Mouse (Mus musculus) limb, embryonic 15.5 days (tissue): ENCODE data around the gene Cpsf7. TPM values are rescaled to one million over a fixed set of nuclear protein-coding genes. Genes with fewer than 3 reads are reported as not detected.

Source experiments
- ATAC-seq: fragments of 200-750 bp; cut with Nextera tagmentation; 2 replicates; pipeline ENCODE4 v1.8.0; 2017; ENCODE audit warnings: low read depth, moderate TSS enrichment; ENCODE audit not compliant: insufficient number of reproducible peaks, low FRiP score, low TSS enrichment
- H3K27ac ChIP-seq: fragments of 300-500 bp; sonication (generic); 2 replicates; pipeline ENCODE4 v1.5.1; 2015; ENCODE audit warnings: moderate library complexity, mild to moderate bottlenecking, inconsistent platforms
- H3K27me3 ChIP-seq: fragments of 300-500 bp; sonication (generic); 2 replicates; pipeline ENCODE4 v1.6.1; 2015; ENCODE audit warnings: inconsistent platforms
- H3K36me3 ChIP-seq: fragments of 300-500 bp; sonication (generic); 2 replicates; pipeline ENCODE4 v1.6.1; 2015; ENCODE audit warnings: inconsistent platforms
- H3K4me1 ChIP-seq: fragments of 300-500 bp; sonication (generic); 2 replicates; pipeline ENCODE4 v1.6.1; 2015; ENCODE audit warnings: inconsistent platforms
- H3K4me2 ChIP-seq: fragments of 300-500 bp; sonication (generic); 2 replicates; pipeline ENCODE4 v1.6.1; 2015; ENCODE audit warnings: mild to moderate bottlenecking, inconsistent platforms
- H3K4me3 ChIP-seq: fragments of 300-500 bp; sonication (generic); 2 replicates; pipeline ENCODE4 v1.5.1; 2015; ENCODE audit warnings: mild to moderate bottlenecking, inconsistent platforms
- H3K9ac ChIP-seq: fragments of 300-500 bp; sonication (generic); 2 replicates; pipeline ENCODE4 v1.6.1; 2015; ENCODE audit warnings: inconsistent platforms
- H3K9me3 ChIP-seq: fragments of 300-500 bp; sonication (generic); 2 replicates; pipeline ENCODE4 v1.6.1; 2016; ENCODE audit warnings: inconsistent platforms
- whole genome bisulfite sequencing: fragments of 180-500 bp; shearing (Covaris S2); methylation state at CpG from one replicate; pipeline ENCODE4 v1.1.7; 2015; 5-methylcytosine and 5-hydroxymethylcytosine counted together
- polyA plus RNA-seq: library from polyadenylated mRNA; unstranded; fragments of >200 nt; fragmentation: Nextera tagmentation; extraction: Ambion mirVana; gene quantifications from 2 replicates; pipeline ENCODE4 v1.2.1, GENCODE M21; 2015

Gene Cpsf7
- 38.2 and 39.2 TPM in 2 replicates for polyA plus RNA-seq

GRCm38 (mm10) chr19:10525106-10525901, at the start of gene Cpsf7:
Cpsf7 (plus strand) TSS chr19:10525266.
- Histone ChIP-seq H3K36me3 (peaks cover 4% of the 10 kb centered on the region), H3K9me3 (no peaks in the 10 kb centered on the region), H3K27me3 (no peaks in the 10 kb centered on the region), H3K4me3 (peak within 1 kb of the TSS; percentile 98), H3K9ac (peak within 1 kb of the TSS; percentile 99), H3K27ac (peak within 1 kb of the TSS; percentile 99), H3K4me2 (peak within 1 kb of the TSS; percentile 53), H3K4me1 (peaks cover 18% of the 10 kb centered on the region)
- WGBS = under 1% methylated on average over 93 of the region's 93 CpGs
- ATAC-seq = peak; percentile 93

- Histone ChIP-seq H3K9ac (no peak overlapping the region), H3K4me1 (no peaks in the 10 kb centered on the region), H3K9me3 (no peaks in the 10 kb centered on the region), H3K27me3 (no peaks in the 10 kb centered on the region; the same call in 1 of the 2 replicates), H3K4me2 (no peak overlapping the region), H3K4me3 (no peak overlapping the region), H3K27ac (no peak overlapping the region), H3K36me3 (no peaks in the 10 kb centered on the region)
- ATAC-seq = no peak
- WGBS = 41% methylated on average over 4 of the region's 4 CpGs
Measured at GRCm38 (mm10) chr19:10479541-10479940, 45.5 kb upstream of the Cpsf7 start.

- Histone ChIP-seq H3K9me3 (no peaks in the 10 kb centered on the region), H3K36me3 (no peaks in the 10 kb centered on the region), H3K4me3 (no peak within 1 kb of the TSS), H3K9ac (no peak within 1 kb of the TSS), H3K27me3 (peaks cover 12% of the 10 kb centered on the region), H3K27ac (no peak within 1 kb of the TSS), H3K4me1 (0 out of 2 replicates have a peak, but pooled peaks cover 2% of the 10 kb centered on the region), H3K4me2 (no peak within 1 kb of the TSS)
- WGBS = 33% methylated on average over 6 of the region's 6 CpGs
- no peak for ATAC-seq
Measured at GRCm38 (mm10) chr19:10482703-10483102, 42.4 kb upstream of the Cpsf7 start, which contains the start of gene Ppp1r32. Ppp1r32 (minus strand) TSS chr19:10482928.

- no peaks in the 10 kb centered on the region for H3K36me3 ChIP-seq
- no peak overlapping the region for H3K4me3 ChIP-seq
- 14% methylated on average over 9 of the region's 9 CpGs for WGBS
- H3K4me1 ChIP-seq = 0 out of 2 replicates have a peak, but pooled peaks cover 2% of the 10 kb centered on the region
- no peaks in the 10 kb centered on the region for H3K9me3 ChIP-seq
- H3K9ac ChIP-seq = no peak overlapping the region
- no peak overlapping the region for H3K27ac ChIP-seq
- no peak for ATAC-seq
- H3K27me3 ChIP-seq = peaks cover 13% of the 10 kb centered on the region
- H3K4me2 ChIP-seq = no peak overlapping the region
Measured at GRCm38 (mm10) chr19:10486264-10486738, 38.8 kb upstream of the Cpsf7 start.

- H3K27me3 ChIP-seq = no peaks in the 10 kb centered on the region
- no peak overlapping the region for H3K27ac ChIP-seq
- H3K4me3 ChIP-seq = no peak overlapping the region
- H3K4me1 ChIP-seq = no peaks in the 10 kb centered on the region
- H3K36me3 ChIP-seq = peaks cover 17% of the 10 kb centered on the region
- H3K4me2 ChIP-seq = no peak overlapping the region
- 88% methylated on average over 1 of the region's 1 CpGs for WGBS
- H3K9me3 ChIP-seq = no peaks in the 10 kb centered on the region
- ATAC-seq = no peak
- no peak overlapping the region for H3K9ac ChIP-seq
Measured at GRCm38 (mm10) chr19:10495670-10496069, 29.4 kb upstream of the Cpsf7 start.

GRCm38 (mm10) chr19:10496976-10497375, 28.1 kb upstream of the Cpsf7 start:
- Histone ChIP-seq H3K4me3 (no peak overlapping the region), H3K9ac (no peak overlapping the region), H3K27ac (no peak overlapping the region), H3K36me3 (peaks cover 30% of the 10 kb centered on the region), H3K4me1 (no peaks in the 10 kb centered on the region), H3K4me2 (no peak overlapping the region), H3K9me3 (no peaks in the 10 kb centered on the region), H3K27me3 (no peaks in the 10 kb centered on the region)
- WGBS = 65% methylated on average over 2 of the region's 2 CpGs
- ATAC-seq = no peak

- Histone ChIP-seq H3K9ac (no peak overlapping the region), H3K27ac (no peak overlapping the region), H3K27me3 (no peaks in the 10 kb centered on the region), H3K4me1 (no peaks in the 10 kb centered on the region), H3K4me3 (no peak overlapping the region), H3K9me3 (no peaks in the 10 kb centered on the region), H3K4me2 (no peak overlapping the region), H3K36me3 (peaks cover 32% of the 10 kb centered on the region)
- 55% methylated on average over 8 of the region's 8 CpGs for WGBS
- no peak for ATAC-seq
Measured at GRCm38 (mm10) chr19:10497512-10498160, 27.4 kb upstream of the Cpsf7 start.

GRCm38 (mm10) chr19:10500581-10500980, 24.5 kb upstream of the Cpsf7 start:
- no peak overlapping the region for H3K4me2 ChIP-seq
- WGBS = 93% methylated on average over 8 of the region's 8 CpGs
- no peak for ATAC-seq
- no peak overlapping the region for H3K9ac ChIP-seq
- no peak overlapping the region for H3K4me3 ChIP-seq
- H3K36me3 ChIP-seq = peaks cover 50% of the 10 kb centered on the region
- no peaks in the 10 kb centered on the region for H3K4me1 ChIP-seq
- no peaks in the 10 kb centered on the region for H3K9me3 ChIP-seq
- H3K27ac ChIP-seq = no peak overlapping the region
- no peaks in the 10 kb centered on the region for H3K27me3 ChIP-seq

- no peak for ATAC-seq
- Histone ChIP-seq H3K9me3 (no peaks in the 10 kb centered on the region), H3K4me3 (no peak overlapping the region), H3K4me2 (no peak overlapping the region), H3K4me1 (no peaks in the 10 kb centered on the region), H3K9ac (no peak overlapping the region), H3K27ac (no peak overlapping the region), H3K27me3 (no peaks in the 10 kb centered on the region), H3K36me3 (peaks cover 62% of the 10 kb centered on the region)
- WGBS = 13% methylated on average over 4 of the region's 4 CpGs
Measured at GRCm38 (mm10) chr19:10502571-10502970, 22.5 kb upstream of the Cpsf7 start.

GRCm38 (mm10) chr19:10510759-10511330, 14.2 kb upstream of the Cpsf7 start:
- WGBS = 74% methylated on average over 6 of the region's 6 CpGs
- no peak overlapping the region for H3K9ac ChIP-seq
- no peak overlapping the region for H3K4me3 ChIP-seq
- H3K4me1 ChIP-seq = no peaks in the 10 kb centered on the region
- H3K4me2 ChIP-seq = no peak overlapping the region
- no peak for ATAC-seq
- H3K36me3 ChIP-seq = peaks cover 37% of the 10 kb centered on the region
- no peaks in the 10 kb centered on the region for H3K9me3 ChIP-seq
- H3K27me3 ChIP-seq = no peaks in the 10 kb centered on the region
- no peak overlapping the region for H3K27ac ChIP-seq

GRCm38 (mm10) chr19:10520355-10520754, 4.7 kb upstream of the Cpsf7 start:
- H3K27me3 ChIP-seq = no peaks in the 10 kb centered on the region
- H3K4me3 ChIP-seq = no peak overlapping the region
- no peak overlapping the region for H3K9ac ChIP-seq
- H3K4me2 ChIP-seq = no peak overlapping the region
- no peak for ATAC-seq
- H3K36me3 ChIP-seq = peaks cover 21% of the 10 kb centered on the region
- peaks cover 4% of the 10 kb centered on the region for H3K4me1 ChIP-seq
- H3K27ac ChIP-seq = no peak overlapping the region
- 48% methylated on average over 1 of the region's 1 CpGs for WGBS
- H3K9me3 ChIP-seq = no peaks in the 10 kb centered on the region

GRCm38 (mm10) chr19:10521926-10522325, 3.1 kb upstream of the Cpsf7 start:
- no peak overlapping the region for H3K4me2 ChIP-seq
- peaks cover 7% of the 10 kb centered on the region for H3K36me3 ChIP-seq
- H3K27me3 ChIP-seq = no peaks in the 10 kb centered on the region
- 71% methylated on average over 1 of the region's 1 CpGs for WGBS
- no peak overlapping the region for H3K9ac ChIP-seq
- peaks cover 13% of the 10 kb centered on the region for H3K4me1 ChIP-seq
- H3K27ac ChIP-seq = no peak overlapping the region
- ATAC-seq = no peak
- no peak overlapping the region for H3K4me3 ChIP-seq
- H3K9me3 ChIP-seq = no peaks in the 10 kb centered on the region
